Mouse (Mus musculus) embryonic facial prominence, embryonic 11.5 days (tissue): ENCODE results near the gene BC030499. TPM values are rescaled to one million over a fixed set of nuclear protein-coding genes. Genes with fewer than 3 reads are reported as not detected.

Source experiments
- ATAC-seq: fragments of 200-750 bp; cut with Nextera tagmentation; replicated peaks from 2 replicates; pipeline ENCODE4 v1.8.0; 2017; ENCODE audit warnings: low read depth; ENCODE audit not compliant: insufficient number of reproducible peaks, low FRiP score, low TSS enrichment
- DNase-seq: peaks from one replicate; pipeline ENCODE4 v3.0.0-alpha.2; 2015; ENCODE audit warnings: low spot score
- H3K27ac ChIP-seq: fragments of 300-500 bp; sonication (generic); replicated peaks from 2 replicates; pipeline ENCODE4 v1.5.1; 2014; ENCODE audit warnings: mild to moderate bottlenecking, low read depth, low read length, control low read depth
- H3K27me3 ChIP-seq: fragments of 300-500 bp; sonication (generic); 2 replicates; pipeline ENCODE4 v1.6.1; 2014; ENCODE audit warnings: mild to moderate bottlenecking, low read length, moderate library complexity, mixed read lengths; ENCODE audit not compliant: control insufficient read depth, insufficient read depth
- H3K36me3 ChIP-seq: fragments of 300-500 bp; sonication (generic); replicated peaks from 2 replicates; pipeline ENCODE4 v1.6.1; 2014; ENCODE audit warnings: low read depth, mild to moderate bottlenecking, low read length, moderate library complexity, mixed read lengths; ENCODE audit not compliant: control insufficient read depth, insufficient read depth
- H3K4me1 ChIP-seq: fragments of 300-500 bp; sonication (generic); 2 replicates; pipeline ENCODE4 v1.6.1; 2014; ENCODE audit warnings: low read length, mixed read lengths; ENCODE audit not compliant: control insufficient read depth, insufficient read depth
- H3K4me2 ChIP-seq: fragments of 300-500 bp; sonication (generic); 2 replicates; pipeline ENCODE4 v1.6.1; 2014; ENCODE audit warnings: low read depth, mild to moderate bottlenecking, control low read depth, low read length, moderate library complexity
- H3K4me3 ChIP-seq: fragments of 300-500 bp; sonication (generic); 2 replicates; pipeline ENCODE4 v1.5.1; 2014; ENCODE audit warnings: low read depth, low read length, control low read depth
- H3K9ac ChIP-seq: fragments of 300-500 bp; sonication (generic); replicated peaks from 2 replicates; pipeline ENCODE4 v1.6.1; 2014; ENCODE audit warnings: mild to moderate bottlenecking, control low read depth, low read length
- H3K9me3 ChIP-seq: fragments of 300-500 bp; sonication (generic); replicated peaks from 2 replicates; pipeline ENCODE4 v1.6.1; 2016; ENCODE audit warnings: mild to moderate bottlenecking, low read length, inconsistent platforms, mixed read lengths; ENCODE audit not compliant: control insufficient read depth
- WGBS: fragments of 180-500 bp; shearing (Covaris S2); extraction: QIAGEN DNeasy Blood & Tissue Kit; methylation state at CpG from one replicate; pipeline ENCODE4 v1.1.7; 2014; 5-methylcytosine and 5-hydroxymethylcytosine counted together
- polyA plus RNA-seq: library from polyadenylated mRNA; unstranded; fragments of >200 nt; fragmentation: Nextera tagmentation; extraction: Ambion mirVana; gene quantifications from 2 replicates; pipeline ENCODE4 v1.2.1, GENCODE M21; 2014

Gene BC030499
- polyA plus RNA-seq, 1 experiment from 2014 or later: 0.11 TPM

DNA sequence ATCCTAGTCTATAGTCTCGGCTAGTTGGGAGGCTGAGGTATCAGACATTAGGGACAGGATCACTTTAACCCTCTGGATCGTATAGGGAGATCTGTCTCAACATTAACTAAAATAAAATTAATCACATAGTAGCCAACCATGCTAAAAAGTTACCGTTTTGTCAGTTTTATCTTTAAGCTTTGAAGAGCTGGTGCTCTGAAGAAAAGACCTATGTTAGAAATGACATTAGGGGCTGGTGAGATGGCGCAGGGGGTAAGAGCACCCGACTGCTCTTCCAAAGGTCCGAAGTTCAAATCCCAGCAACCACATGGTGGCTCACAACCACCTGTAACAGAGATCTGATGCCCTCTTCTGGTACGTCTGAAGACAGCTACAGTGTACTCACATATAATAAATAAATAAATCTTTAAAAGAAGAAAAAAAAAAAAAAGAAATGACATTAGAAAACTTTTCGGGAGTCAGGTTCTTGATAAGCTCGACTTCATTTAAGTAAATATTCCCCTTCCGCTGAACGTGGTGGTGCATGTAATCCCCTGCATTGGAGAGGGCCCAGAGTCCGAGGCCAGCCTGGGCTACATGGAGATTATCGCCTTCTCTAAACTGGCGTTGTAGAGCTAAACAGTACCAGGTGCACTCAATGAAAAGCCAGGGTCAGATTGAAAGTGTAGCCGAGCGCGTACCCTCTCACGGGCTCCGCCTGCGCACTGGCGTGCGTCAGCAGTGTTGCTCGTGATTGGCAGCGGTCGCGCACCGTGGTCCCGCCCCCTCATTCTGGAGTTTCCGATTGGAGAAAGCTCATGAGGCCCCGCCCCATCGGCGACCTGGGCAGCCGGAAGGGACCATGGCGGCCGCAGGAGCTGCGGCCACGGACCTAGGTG, 37.2 kb downstream of the BC030499 start, which contains the start of gene Pigs:
Gene Pigs (plus strand): TSS at position 782 of the 878 bp plus-strand sequence.
- Histone ChIP-seq H3K27ac (0 out of 2 replicates have a peak within 1 kb of the TSS, but pooled peaks have one; percentile 8), H3K4me2 (peak within 1 kb of the TSS; percentile 93), H3K9ac (peak within 1 kb of the TSS; percentile 82), H3K27me3 (no peaks in the 10 kb centered on the region), H3K4me1 (0 out of 2 replicates have a peak, but pooled peaks cover 5% of the 10 kb centered on the region), H3K4me3 (peak within 1 kb of the TSS; percentile 74), H3K9me3 (no peaks in the 10 kb centered on the region), H3K36me3 (no peaks in the 10 kb centered on the region)
- 13% methylated on average over 37 of the region's 37 CpGs for WGBS
- peak; percentile 97 for DNase-seq
- peak; percentile 92 for ATAC-seq

- ATAC-seq: peak; percentile 27
- DNase-seq: no peak
- 1% methylated on average over 40 of the region's 41 CpGs for WGBS
- Histone ChIP-seq H3K27me3 (no peaks in the 10 kb centered on the region), H3K9ac (peak overlapping the region; percentile 82), H3K36me3 (no peaks in the 10 kb centered on the region), H3K27ac (0 out of 2 replicates have a peak overlapping the region, but pooled peaks have one; percentile 8), H3K4me3 (peak overlapping the region; percentile 74), H3K4me2 (peak overlapping the region; percentile 93), H3K9me3 (no peaks in the 10 kb centered on the region), H3K4me1 (0 out of 2 replicates have a peak, but pooled peaks cover 5% of the 10 kb centered on the region)
Measured at GRCm38 (mm10) chr11:78328512-78329056, 37.9 kb downstream of the BC030499 start.

GRCm38 (mm10) chr11:78332676-78333075, 42.0 kb downstream of the BC030499 start:
- H3K27ac ChIP-seq: no peak overlapping the region
- no peaks in the 10 kb centered on the region for H3K9me3 ChIP-seq
- 96% methylated on average over 12 of the region's 12 CpGs for WGBS
- no peak overlapping the region for H3K4me3 ChIP-seq
- H3K9ac ChIP-seq: no peak overlapping the region
- H3K4me1 ChIP-seq: 0 out of 2 replicates have a peak, but pooled peaks cover 5% of the 10 kb centered on the region
- no peaks in the 10 kb centered on the region for H3K27me3 ChIP-seq
- ATAC-seq: no peak
- H3K4me2 ChIP-seq: no peak overlapping the region
- H3K36me3 ChIP-seq: no peaks in the 10 kb centered on the region
- DNase-seq: no peak

DNA sequence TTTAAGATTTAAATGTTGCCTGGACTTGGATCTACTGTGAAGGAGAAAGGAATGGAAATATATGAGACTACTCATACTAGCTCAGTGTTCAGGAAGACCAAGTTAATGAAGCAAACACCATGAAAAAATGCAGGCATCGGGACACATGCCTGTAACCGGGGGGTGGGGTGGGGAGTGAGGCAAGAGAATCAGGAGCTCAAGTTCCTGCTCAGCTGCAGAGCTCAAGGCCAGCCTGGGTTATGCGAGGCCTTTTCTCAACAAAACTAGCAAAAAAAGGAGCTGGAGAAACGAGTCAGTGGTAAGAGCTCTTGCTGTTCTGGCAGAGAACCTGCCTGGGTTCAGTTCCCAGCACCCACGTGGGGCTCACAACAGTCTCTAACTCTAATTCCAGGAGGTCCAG, 43.4 kb downstream of the BC030499 start:
- DNase-seq (no peak), ATAC-seq (no peak)
- Histone ChIP-seq H3K4me3 (no peak overlapping the region), H3K4me1 (0 out of 2 replicates have a peak, but pooled peaks cover 2% of the 10 kb centered on the region), H3K36me3 (no peaks in the 10 kb centered on the region), H3K4me2 (no peak overlapping the region), H3K27me3 (no peaks in the 10 kb centered on the region), H3K27ac (no peak overlapping the region), H3K9ac (no peak overlapping the region), H3K9me3 (no peaks in the 10 kb centered on the region)
- WGBS: 91% methylated on average over 5 of the region's 5 CpGs

- Histone ChIP-seq H3K36me3 (peaks cover 5% of the 10 kb centered on the region; the same call in 1 of the 2 replicates), H3K4me2 (no peak overlapping the region), H3K9ac (no peak overlapping the region), H3K27me3 (no peaks in the 10 kb centered on the region), H3K9me3 (no peaks in the 10 kb centered on the region), H3K4me3 (no peak overlapping the region), H3K4me1 (no peaks in the 10 kb centered on the region), H3K27ac (no peak overlapping the region)
- DNase-seq: no peak
- no peak for ATAC-seq
- WGBS: 93% methylated on average over 8 of the region's 8 CpGs
Measured at GRCm38 (mm10) chr11:78337040-78337439, 46.4 kb downstream of the BC030499 start.

GRCm38 (mm10) chr11:78341702-78342101, 51.1 kb downstream of the BC030499 start:
- peaks cover 5% of the 10 kb centered on the region; the same call in 1 of the 2 replicates for H3K36me3 ChIP-seq
- no peak for ATAC-seq
- WGBS: 87% methylated on average over 12 of the region's 12 CpGs
- H3K27me3 ChIP-seq: no peaks in the 10 kb centered on the region
- H3K4me3 ChIP-seq: no peak overlapping the region
- no peak overlapping the region for H3K27ac ChIP-seq
- H3K4me2 ChIP-seq: no peak overlapping the region
- no peak overlapping the region for H3K9ac ChIP-seq
- no peak for DNase-seq
- no peaks in the 10 kb centered on the region for H3K9me3 ChIP-seq
- peaks cover 6% of the 10 kb centered on the region for H3K4me1 ChIP-seq

DNA sequence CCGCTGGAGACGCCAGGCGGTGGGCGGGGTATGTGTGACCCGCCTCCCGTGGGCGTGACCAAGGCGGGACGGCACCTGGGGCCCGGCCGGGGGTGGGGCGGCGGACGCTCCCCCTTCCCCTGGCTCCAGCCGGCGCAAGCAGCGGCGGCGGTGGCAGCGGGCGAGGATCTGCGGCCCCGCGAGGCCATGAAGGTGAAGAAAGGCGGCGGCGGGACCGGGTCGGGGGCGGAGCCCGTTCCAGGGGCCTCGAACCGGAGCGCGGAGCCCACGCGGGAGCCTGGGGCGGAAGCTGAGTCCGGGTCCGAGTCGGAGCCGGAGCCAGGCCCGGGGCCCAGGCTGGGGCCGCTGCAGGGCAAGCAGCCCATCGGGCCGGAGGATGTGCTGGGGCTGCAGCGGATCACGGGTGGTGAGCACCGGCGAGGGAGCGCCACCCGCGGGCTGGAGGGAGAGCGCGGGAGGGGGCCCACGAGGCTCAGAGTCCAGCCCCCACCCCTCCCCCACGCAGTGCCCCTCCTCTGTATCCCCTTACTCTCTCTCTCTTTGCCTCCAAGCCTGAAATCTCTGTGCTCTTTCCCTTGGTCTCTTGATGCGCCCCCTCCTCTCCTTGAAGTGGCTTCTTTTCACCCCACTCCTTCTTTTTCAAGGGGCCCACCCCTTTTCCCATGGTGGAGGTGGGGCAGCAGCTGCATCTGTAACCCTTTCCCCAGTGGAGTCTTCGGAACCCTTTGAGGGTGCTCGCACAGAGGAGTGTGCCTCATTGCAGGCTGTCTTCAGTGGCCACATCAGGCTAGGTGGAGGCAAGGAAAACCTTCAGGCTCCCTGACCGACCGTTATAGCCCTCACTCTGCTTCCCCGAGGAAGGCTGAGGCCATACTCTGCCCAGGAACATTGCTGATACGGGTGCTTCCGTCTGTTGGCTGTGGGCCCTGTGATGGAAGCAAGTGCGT, 53.0 kb downstream of the BC030499 start, which contains the start of gene Unc119:
Gene Unc119 (plus strand): TSS at position 102 of the 947 bp plus-strand sequence.
- peak within 1 kb of the TSS; percentile 87 for H3K4me3 ChIP-seq
- peak within 1 kb of the TSS; percentile 79 for H3K4me2 ChIP-seq
- WGBS: 2% methylated on average over 51 of the region's 66 CpGs
- DNase-seq (peak; percentile 92), ATAC-seq (peak; percentile 67)
- no peaks in the 10 kb centered on the region for H3K27me3 ChIP-seq
- H3K4me1 ChIP-seq: peaks cover 6% of the 10 kb centered on the region
- no peaks in the 10 kb centered on the region for H3K9me3 ChIP-seq
- peak within 1 kb of the TSS; percentile 92 for H3K9ac ChIP-seq
- H3K27ac ChIP-seq: peak within 1 kb of the TSS; percentile 83
- peaks cover 7% of the 10 kb centered on the region; the same call in 1 of the 2 replicates for H3K36me3 ChIP-seq
